ENCODE assay signal across 9 mouse cellular contexts in the genomic region with DNA sequence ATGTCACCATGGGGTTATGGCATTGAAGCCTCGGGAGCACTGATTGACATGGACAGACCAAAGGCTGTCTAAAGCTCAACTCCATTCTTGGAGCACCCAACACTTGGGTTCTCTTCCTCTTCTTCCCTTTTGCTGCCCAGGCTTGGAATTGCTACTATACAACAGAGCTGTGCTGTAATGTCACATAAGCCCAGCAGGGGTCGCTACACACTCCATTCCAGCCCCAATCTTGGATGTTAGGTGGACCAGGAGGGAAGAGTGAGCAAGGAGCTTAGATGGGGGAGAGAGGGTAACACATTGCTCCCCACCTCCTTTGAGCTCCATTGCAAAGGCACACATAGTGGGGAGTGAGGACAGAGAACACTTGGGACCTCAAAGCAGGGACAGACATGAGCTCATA. TPM values are rescaled to one million over a fixed set of nuclear protein-coding genes. Genes with fewer than 3 reads are reported as not detected.
DNase-seq lines count a peak whose midpoint lies in the region; ATAC-seq and TF ChIP-seq lines count a peak whose summit lies in the region.
"Had no signal": no experiment of that assay in that cellular context is flagged by ENCODE, and none has a peak within 500 bp of the region (broad histone marks: within the 10 kb centered on the region; RNA-seq: fewer than 3 reads in every experiment).

No protein-coding gene starts in this region.

- DNase-seq in cerebellum, adult 2 months: no peak
- DNase-seq in cerebellum, adult 9-11 months: no peak
- DNase-seq in layer of hippocampus, postnatal 10 days (ENCODE audit: low spot score in 2 of 2): peak; percentile 58
- no peak for DNase-seq in layer of hippocampus, adult 9-11 months
- DNase-seq in embryo, embryonic 10.5 days (ENCODE audit: low spot score): peak; percentile 68
- DNase-seq in neural tube, embryonic 11.5 days (ENCODE audit: low spot score): peak; percentile 66

- ATAC-seq in neural tube, embryonic 11.5 days (ENCODE audit: insufficient read depth, low FRiP score, low TSS enrichment): no peak
- ATAC-seq in heart, embryonic 12.5 days (ENCODE audit: insufficient number of reproducible peaks, low FRiP score): no peak

- no peak overlapping the region for H3K4me3 ChIP-seq in cerebellum, adult 2 months (replicated peaks; ENCODE audit: insufficient read depth, low read depth, low read length)
- no peak overlapping the region for H3K4me3 ChIP-seq in ES-Bruce4 (ENCODE audit: low read depth, low read length)
- no peak overlapping the region for H3K4me3 ChIP-seq in neural tube, embryonic 11.5 days (ENCODE audit: low read depth, low read length)
- no peak overlapping the region for H3K4me3 ChIP-seq in heart, embryonic 12.5 days

- TF ChIP-seq EP300 in ES-Bruce4 (IDR thresholded peaks at IDR 0.05; ENCODE audit: insufficient read depth, low read depth, low read length): no peak

- H3K36me3 ChIP-seq in ES-Bruce4 (ENCODE audit: control insufficient read depth, insufficient read depth, low read length, poor library complexity, severe bottlenecking): no peaks in the 10 kb centered on the region
- H3K36me3 ChIP-seq in neural tube, embryonic 11.5 days (ENCODE audit: control insufficient read depth, insufficient read depth, low read length): no peaks in the 10 kb centered on the region
- H3K36me3 ChIP-seq in heart, embryonic 12.5 days: no peaks in the 10 kb centered on the region

- H3K27ac ChIP-seq in cerebellum, adult 2 months (ENCODE audit: insufficient read depth, low read length): no peak overlapping the region
- H3K27ac ChIP-seq in ES-Bruce4 (ENCODE audit: insufficient read depth, low read length): no peak overlapping the region
- H3K27ac ChIP-seq in neural tube, embryonic 11.5 days (ENCODE audit: low read depth, low read length): no peak overlapping the region
- no peak overlapping the region for H3K27ac ChIP-seq in heart, embryonic 12.5 days (ENCODE audit: poor library complexity, severe bottlenecking)

- no peaks in the 10 kb centered on the region for H3K9me3 ChIP-seq in ES-Bruce4 (replicated peaks; ENCODE audit: control insufficient read depth, insufficient read depth, low read length, poor library complexity, severe bottlenecking)
- H3K9me3 ChIP-seq in neural tube, embryonic 11.5 days (ENCODE audit: control insufficient read depth, low read length): no peaks in the 10 kb centered on the region
- no peaks in the 10 kb centered on the region for H3K9me3 ChIP-seq in heart, embryonic 12.5 days (replicated peaks)

- H3K9ac ChIP-seq in ES-Bruce4 (ENCODE audit: low read depth, poor library complexity, severe bottlenecking): no peak overlapping the region
- no peak overlapping the region for H3K9ac ChIP-seq in neural tube, embryonic 11.5 days (ENCODE audit: low read length)
- H3K9ac ChIP-seq in heart, embryonic 12.5 days: no peak overlapping the region

- H3K4me1 ChIP-seq in cerebellum, adult 2 months (ENCODE audit: control insufficient read depth, insufficient read depth, low read length): no peaks in the 10 kb centered on the region
- no peaks in the 10 kb centered on the region for H3K4me1 ChIP-seq in ES-Bruce4 (ENCODE audit: control insufficient read depth, insufficient read depth, low read length)
- H3K4me1 ChIP-seq in neural tube, embryonic 11.5 days (ENCODE audit: control insufficient read depth, insufficient read depth, low read length): no peaks in the 10 kb centered on the region
- H3K4me1 ChIP-seq in heart, embryonic 12.5 days (replicated peaks): no peaks in the 10 kb centered on the region

- 23% methylated on average over 2 of the region's 2 CpGs for WGBS in cerebellum, adult 2 months
- 20% methylated on average over 2 of the region's 2 CpGs for WGBS in neural tube, embryonic 11.5 days
- 7% methylated on average over 2 of the region's 2 CpGs for WGBS in heart, embryonic 12.5 days

- H3K4me2 ChIP-seq in neural tube, embryonic 11.5 days (ENCODE audit: low read depth): no peak overlapping the region
- H3K4me2 ChIP-seq in heart, embryonic 12.5 days: no peak overlapping the region

- peak; percentile 65 for TF ChIP-seq CTCF in cerebellum, adult 2 months (IDR thresholded peaks at IDR 0.05; ENCODE audit: borderline replicate concordance, insufficient read depth, low read depth, low read length)
- TF ChIP-seq CTCF in ES-Bruce4 (IDR thresholded peaks at IDR 0.05; ENCODE audit: low read depth, low read length): peak; percentile 78

- H3K27me3 ChIP-seq in cerebellum, adult 2 months (ENCODE audit: control insufficient read depth, insufficient read depth, low read length): no peaks in the 10 kb centered on the region
- H3K27me3 ChIP-seq in ES-Bruce4 (ENCODE audit: control insufficient read depth, insufficient read depth, low read length, poor library complexity, severe bottlenecking): no peaks in the 10 kb centered on the region
- no peaks in the 10 kb centered on the region for H3K27me3 ChIP-seq in neural tube, embryonic 11.5 days (ENCODE audit: control insufficient read depth, insufficient read depth, low read length)
- peaks cover 41% of the 10 kb centered on the region for H3K27me3 ChIP-seq in heart, embryonic 12.5 days (replicated peaks)

- TF ChIP-seq POLR2A in cerebellum, adult 2 months (IDR thresholded peaks at IDR 0.05; ENCODE audit: borderline replicate concordance, insufficient read depth, low read length): no peak
- no peak for TF ChIP-seq POLR2A in ES-Bruce4 (IDR thresholded peaks at IDR 0.05; ENCODE audit: insufficient read depth, low read length)

RNA-seq across cellular contexts. Expression of gene Pde2a, which starts 6.2 kb away (rescaled TPM):
- polyA plus RNA-seq in cerebellum, adult 2 months (2012; rRNA removed): 26.6 and 29.6 TPM in 2 replicates
- 100 to 1,000 TPM; 197 to 215 TPM for total RNA-seq in layer of hippocampus, postnatal 10 days (2021)
- 2.9 TPM in 1 of 2 replicates, not detected in the other for polyA plus RNA-seq in ES-Bruce4 (2011; ENCODE audit: insufficient read depth, insufficient read length, low read depth, missing spikeins)
- 23.2 and 26.2 TPM in 2 replicates for polyA plus RNA-seq in neural tube, embryonic 11.5 days (2014; fragmentation: Nextera tagmentation; extraction: Ambion mirVana)
- polyA plus RNA-seq in heart, embryonic 12.5 days (2016; fragmentation: Nextera tagmentation; extraction: Ambion mirVana): 3.2 and 6.2 TPM in 2 replicates

RNA-seq across cellular contexts. Expression of gene Gm45837, which starts 17.1 kb away (rescaled TPM):
- polyA plus RNA-seq in cerebellum, adult 2 months (2012; rRNA removed): 0.52 and 1.2 TPM in 2 replicates
- total RNA-seq in layer of hippocampus, postnatal 10 days (2021): 1 to 10 TPM in 1 of 2 experiments, not detected in 1; 1.7 TPM
- polyA plus RNA-seq in ES-Bruce4 (2011; ENCODE audit: insufficient read depth, insufficient read length, low read depth, missing spikeins): 1.7 TPM in 1 of 2 replicates, not detected in the other
- polyA plus RNA-seq in neural tube, embryonic 11.5 days (2014; fragmentation: Nextera tagmentation; extraction: Ambion mirVana): not detected in 2 replicates
- polyA plus RNA-seq in heart, embryonic 12.5 days (2016; fragmentation: Nextera tagmentation; extraction: Ambion mirVana): 0.74 and 2.9 TPM in 2 replicates
- polyA plus RNA-seq: heart, embryonic 14.5 days had no signal

Comparison
In these comparisons a context has a peak if more than half of its experiments do, and no peak if none do; other contexts are left out.
1. DNase-seq: peak in layer of hippocampus, postnatal 10 days (2 of 2), embryo, embryonic 10.5 days (single experiment) and neural tube, embryonic 11.5 days (single experiment); none in cerebellum, adult 2 months (0 of 2), cerebellum, adult 9-11 months (single experiment) and layer of hippocampus, adult 9-11 months (single experiment).